Mouse (Mus musculus) thymus, postnatal 0 days (tissue): ENCODE results near the gene Zpr1. TPM values are rescaled to one million over a fixed set of nuclear protein-coding genes. Genes with fewer than 3 reads are reported as not detected.
"Not testable (repeated sequence)": the region's sequence is repeated elsewhere in the genome, so short reads cannot be mapped to it uniquely, and the experiment has no call there.

Source experiments
- DNase-seq: peaks from one replicate; pipeline ENCODE4 v3.0.0-alpha.2; 2015; ENCODE audit warnings: low spot score
- polyA plus RNA-seq: library from polyadenylated mRNA; unstranded; fragments of >200 nt; fragmentation: Nextera tagmentation; extraction: Ambion mirVana; gene quantifications from 2 replicates; pipeline ENCODE4 v1.2.1, GENCODE M21; 2015

Gene Zpr1
- polyA plus RNA-seq, 1 experiment from 2014 or later = 58.3 TPM

- no peak for DNase-seq
Observed at GRCm38 (mm10) chr9:46259111-46259510, 13.8 kb upstream of the Zpr1 start.

- DNase-seq = no peak
Observed at GRCm38 (mm10) chr9:46261131-46261530, 11.7 kb upstream of the Zpr1 start.

- no peak for DNase-seq
Observed at GRCm38 (mm10) chr9:46268343-46268873, 4.5 kb upstream of the Zpr1 start, which contains the start of gene Apoa5. Gene Apoa5 (plus strand): TSS chr9:46268633.

GRCm38 (mm10) chr9:46269125-46269524 lies 3.7 kb upstream of the Zpr1 start:
- DNase-seq = no peak

GRCm38 (mm10) chr9:46270782-46271181 lies 2.1 kb upstream of the Zpr1 start:
- DNase-seq = no peak

- peak; percentile 18 for DNase-seq
Observed at GRCm38 (mm10) chr9:46272070-46272469, 794 bp upstream of the Zpr1 start.

GRCm38 (mm10) chr9:46274494-46274893 lies 1.6 kb downstream of the Zpr1 start:
- no peak for DNase-seq

GRCm38 (mm10) chr9:46282631-46283436 lies 10.0 kb downstream of the Zpr1 start, which contains the start of gene Bud13:
Gene Bud13 (plus strand): TSS chr9:46283008.
- DNase-seq = peak; percentile 92

GRCm38 (mm10) chr9:46298381-46298780 lies 25.5 kb downstream of the Zpr1 start:
- DNase-seq = no peak

GRCm38 (mm10) chr9:46302142-46302541 lies 29.3 kb downstream of the Zpr1 start:
- peak; percentile 58 for DNase-seq

- DNase-seq = peak; percentile 23
Observed at GRCm38 (mm10) chr9:46309121-46309520, 36.3 kb downstream of the Zpr1 start.

- peak; percentile 73 for DNase-seq
Observed at GRCm38 (mm10) chr9:46314507-46314906, 41.6 kb downstream of the Zpr1 start.

GRCm38 (mm10) chr9:46314921-46315320 lies 42.1 kb downstream of the Zpr1 start:
- DNase-seq = no peak

GRCm38 (mm10) chr9:46315807-46316365 lies 43.0 kb downstream of the Zpr1 start:
- no peak for DNase-seq

- DNase-seq = no peak
Observed at GRCm38 (mm10) chr9:46316388-46316787, 43.5 kb downstream of the Zpr1 start.

- DNase-seq = no peak
Observed at GRCm38 (mm10) chr9:46316909-46317308, 44.0 kb downstream of the Zpr1 start.

- no peak for DNase-seq
Observed at GRCm38 (mm10) chr9:46317957-46318356, 45.1 kb downstream of the Zpr1 start.

GRCm38 (mm10) chr9:46319886-46320285 lies 47.0 kb downstream of the Zpr1 start, which contains the start of gene 4931429L15Rik:
Gene 4931429L15Rik (minus strand): TSS chr9:46319986.
- DNase-seq = not testable (repeated sequence)

GRCm38 (mm10) chr9:46320461-46320860 lies 47.6 kb downstream of the Zpr1 start:
- no peak for DNase-seq

- no peak for DNase-seq
Observed at GRCm38 (mm10) chr9:46326694-46327405, 54.0 kb downstream of the Zpr1 start.

GRCm38 (mm10) chr9:46327706-46328571 lies 55.1 kb downstream of the Zpr1 start:
- peak; percentile 9 for DNase-seq
